Mouse (Mus musculus): ENCODE data around the gene Vstm5.

Vstm5 gene

GRCm38 (mm10) chr9:15307257-15307656, 68.4 kb downstream of the Vstm5 start:
- no peak for DNase-seq (ENCODE audit: extremely low read depth, insufficient read length, low spot score)

DNA sequence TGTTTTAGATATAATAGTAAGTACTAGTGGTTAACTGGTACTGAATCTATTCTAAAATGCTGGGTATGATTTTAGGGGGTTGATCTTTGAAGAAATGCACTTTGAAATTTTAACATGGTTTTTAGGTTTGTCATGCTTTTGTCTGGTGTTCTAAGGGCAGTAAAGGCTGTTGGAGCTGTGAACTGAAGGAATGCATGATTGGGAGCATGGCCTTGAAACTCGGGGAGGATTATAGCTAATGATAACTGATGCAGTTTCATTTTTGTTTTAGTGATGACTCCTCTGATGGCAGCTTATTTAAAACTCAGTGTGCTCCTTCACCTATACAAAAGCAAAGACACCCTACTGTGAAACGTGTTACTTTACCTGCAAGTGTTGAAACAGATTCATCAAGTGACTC, 69.4 kb downstream of the Vstm5 start:
- no peak for DNase-seq (ENCODE audit: extremely low read depth, insufficient read length, low spot score)

All from 3134 (cell line).